Mouse (Mus musculus): ENCODE measurements around the gene Mrgprb5. TPM values are rescaled to one million over a fixed set of nuclear protein-coding genes. Genes with fewer than 3 reads are reported as not detected.
"Not testable (repeated sequence)": the region's sequence is repeated elsewhere in the genome, so short reads cannot be mapped to it uniquely, and the experiment has no call there.

Gene Mrgprb5
- total RNA-seq (2021) (not detected), polyA plus RNA-seq (2012; rRNA removed) (not detected in 2 replicates)
- long read RNA-seq: 0 reads

- DNase-seq: no peak
These were observed at the start of gene Mrgprb5 for GRCm38 (mm10) chr7:48168919-48169318. Mrgprb5 (minus strand) TSS chr7:48169019.

- DNase-seq: no peak
These were observed 30.4 kb upstream of the Mrgprb5 start, which contains the start of gene Mrgprb4 for GRCm38 (mm10) chr7:48199188-48199587. Mrgprb4 (minus strand) TSS chr7:48199288.

GRCm38 (mm10) chr7:48167471-48167870, 1.3 kb downstream of the Mrgprb5 start:
- peak; percentile 43 for DNase-seq

GRCm38 (mm10) chr7:48138248-48138702, 30.5 kb downstream of the Mrgprb5 start:
- peak; percentile 49 for DNase-seq

- peak; percentile 32 for DNase-seq
These were observed 31.4 kb downstream of the Mrgprb5 start for GRCm38 (mm10) chr7:48137216-48138077.

DNA sequence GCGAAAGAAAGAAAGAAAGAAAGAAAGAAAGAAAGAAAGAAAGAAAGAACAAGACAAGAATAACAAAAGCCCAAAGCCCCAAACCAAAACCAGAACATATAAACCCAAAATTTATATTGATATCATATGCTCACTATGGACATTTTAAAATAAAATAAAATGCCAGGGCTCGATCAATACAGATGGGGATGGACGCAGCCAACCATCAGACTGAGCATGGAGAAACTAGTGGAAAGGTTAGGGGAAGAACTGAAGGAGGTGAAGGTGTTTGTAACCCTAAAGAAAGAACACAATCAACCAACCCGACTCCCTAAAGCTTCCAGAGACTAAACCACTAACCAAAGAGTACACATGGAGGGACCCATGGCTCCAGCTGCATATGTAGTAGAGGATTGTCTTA, 36.1 kb downstream of the Mrgprb5 start:
- DNase-seq: no peak

GRCm38 (mm10) chr7:48132247-48132646, 36.6 kb downstream of the Mrgprb5 start:
- DNase-seq: not testable (repeated sequence)

GRCm38 (mm10) chr7:48131820-48132219, 37.0 kb downstream of the Mrgprb5 start:
- DNase-seq: peak; percentile 8

DNA sequence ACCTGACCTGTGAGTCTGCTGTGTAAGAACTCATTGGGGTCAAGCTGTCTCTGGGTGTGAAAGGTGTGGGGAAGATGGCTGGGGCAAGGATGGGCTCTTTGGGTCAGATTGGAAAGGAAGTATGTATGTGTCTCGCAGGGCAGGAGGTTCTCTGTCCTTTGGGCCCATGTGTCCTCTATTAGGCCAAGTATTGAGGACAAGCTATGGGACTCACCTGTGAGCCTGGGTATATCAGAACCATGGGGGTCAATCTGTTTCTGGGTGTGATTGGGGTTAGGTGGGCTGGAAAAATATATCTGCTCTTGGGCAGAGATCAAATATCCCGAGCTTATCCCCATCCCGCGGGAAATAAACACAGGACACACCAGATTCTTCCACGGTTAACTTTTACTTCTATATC, 45.0 kb downstream of the Mrgprb5 start:
- DNase-seq: no peak

Other genes starting within 250 kb of the Mrgprb5 start
- gene Mrgpra4, start 186.9 kb downstream of the Mrgprb5 start, total RNA-seq (2021): not detected
- gene Mrgpra4, start 186.9 kb downstream of the Mrgprb5 start, polyA plus RNA-seq (2012; rRNA removed): not detected in 2 replicates
- not detected for gene Mrgprx1, start 141.4 kb downstream of the Mrgprb5 start, total RNA-seq (2021)
- not detected in 2 replicates for gene Mrgprx1, start 141.4 kb downstream of the Mrgprb5 start, polyA plus RNA-seq (2012; rRNA removed)
- not detected for gene Mrgprb4, start 30.3 kb upstream of the Mrgprb5 start, total RNA-seq (2021)
- gene Mrgprb4, start 30.3 kb upstream of the Mrgprb5 start, polyA plus RNA-seq (2012; rRNA removed): not detected in 2 replicates
- gene Mrgprb8, start 219.5 kb upstream of the Mrgprb5 start, total RNA-seq (2021): not detected
- gene Mrgprb8, start 219.5 kb upstream of the Mrgprb5 start, polyA plus RNA-seq (2012; rRNA removed): not detected in 2 replicates

All from adrenal gland, adult 2 months (tissue).